Mouse (Mus musculus) spleen, embryonic (tissue): ENCODE data around the gene Fap.

Experiments
- CTCF ChIA-PET: fragments of 350-600 bp; sonication (Branson Sonifier 250); formaldehyde crosslinking; loops from one replicate; lab custom pipeline; 2022; lab: Charles Lee

The Fap gene

GRCm38 (mm10) chr2:62460231-62460710, 113.6 kb downstream of the Fap start:
- CTCF ChIA-PET = interaction anchor here (0.6 kb wide), 1 partner anchor 91 kb away, joined by 7 read pairs; no protein-coding TSS in a partner anchor

GRCm38 (mm10) chr2:62459241-62460174, 114.4 kb downstream of the Fap start:
- CTCF ChIA-PET = interaction anchor here (0.6 to 0.9 kb wide), 2 partner anchors 11 to 90 kb away, joined by 3 to 7 read pairs; no protein-coding TSS in a partner anchor

GRCm38 (mm10) chr2:62458070-62458469, 115.8 kb downstream of the Fap start:
- CTCF ChIA-PET = no interaction called here

GRCm38 (mm10) chr2:62454991-62455390, 118.9 kb downstream of the Fap start:
- CTCF ChIA-PET = no interaction called here

- CTCF ChIA-PET = no interaction called here
These were observed 119.8 kb downstream of the Fap start for GRCm38 (mm10) chr2:62454033-62454432.
